Mouse (Mus musculus) CD4-positive helper T cell, adult 2 months (primary cell): ENCODE results near the gene Exosc6.
"Not testable (repeated sequence)": the region's sequence is repeated elsewhere in the genome, so short reads cannot be mapped to it uniquely, and the experiment has no call there.

ENCODE experiments used
- DNase-seq: peaks from one replicate; pipeline ENCODE4 v3.0.0-alpha.2; 2012; ENCODE audit warnings: low read depth, missing footprints, low spot score

Exosc6 gene

GRCm38 (mm10) chr8:111056158-111056663 is at the start of gene Exosc6:
TSS of gene Exosc6 (plus strand) at chr8:111056339.
- DNase-seq: peak; percentile 95

- DNase-seq: not testable (repeated sequence)
Measured at GRCm38 (mm10) chr8:111010230-111010991, 45.7 kb upstream of the Exosc6 start.

- DNase-seq: not testable (repeated sequence)
Measured at GRCm38 (mm10) chr8:111026609-111027008, 29.5 kb upstream of the Exosc6 start.

- DNase-seq: peak; percentile 85
Measured at GRCm38 (mm10) chr8:111027391-111027937, 28.7 kb upstream of the Exosc6 start.

GRCm38 (mm10) chr8:111029589-111029988 is 26.6 kb upstream of the Exosc6 start:
- peak; percentile 78 for DNase-seq

- peak; percentile 77 for DNase-seq
Measured at GRCm38 (mm10) chr8:111030045-111030444, 26.1 kb upstream of the Exosc6 start.

GRCm38 (mm10) chr8:111031572-111031971 is 24.6 kb upstream of the Exosc6 start, which contains the start of gene Ddx19b:
TSS of gene Ddx19b (minus strand) at chr8:111031751.
- no peak for DNase-seq

GRCm38 (mm10) chr8:111032916-111033315 is 23.2 kb upstream of the Exosc6 start, which contains the start of gene Aars:
TSS of gene Aars (plus strand) at chr8:111033144.
- no peak for DNase-seq

GRCm38 (mm10) chr8:111033482-111034215 is 22.5 kb upstream of the Exosc6 start:
- DNase-seq: peak; percentile 98

- DNase-seq: no peak
Measured at GRCm38 (mm10) chr8:111034276-111034675, 21.9 kb upstream of the Exosc6 start.

- DNase-seq: no peak
Measured at GRCm38 (mm10) chr8:111036591-111036990, 19.5 kb upstream of the Exosc6 start.

- DNase-seq: no peak
Measured at GRCm38 (mm10) chr8:111042546-111042945, 13.6 kb upstream of the Exosc6 start.

- DNase-seq: no peak
Measured at GRCm38 (mm10) chr8:111044003-111044734, 12.0 kb upstream of the Exosc6 start.

- peak; percentile 47 for DNase-seq
Measured at GRCm38 (mm10) chr8:111048694-111049093, 7.4 kb upstream of the Exosc6 start.

- DNase-seq: no peak
Measured at GRCm38 (mm10) chr8:111049106-111049505, 7.0 kb upstream of the Exosc6 start.

- no peak for DNase-seq
Measured at GRCm38 (mm10) chr8:111053827-111054518, 2.2 kb upstream of the Exosc6 start.

GRCm38 (mm10) chr8:111055031-111055634 is 1.0 kb upstream of the Exosc6 start:
- DNase-seq: no peak

GRCm38 (mm10) chr8:111055661-111056060 is 478 bp upstream of the Exosc6 start:
- DNase-seq: no peak

- DNase-seq: no peak
Measured at GRCm38 (mm10) chr8:111056691-111057293, 653 bp downstream of the Exosc6 start.
